Mouse (Mus musculus) granulocyte monocyte progenitor cell, adult 5-6 weeks (primary cell): ENCODE results near the gene Bahd1. TPM values are rescaled to one million over a fixed set of nuclear protein-coding genes. Genes with fewer than 3 reads are reported as not detected.

Experiments
- ATAC-seq: replicated peaks from 2 replicates; pipeline ENCODE4 v1.8.0; 2016; ENCODE audit warnings: mild to moderate bottlenecking, moderate TSS enrichment, inconsistent platforms; ENCODE audit not compliant: poor library complexity, severe bottlenecking
- total RNA-seq, 2 experiments: library from RNA; stranded (forward) in 1 of 2; stranded (reverse) in 1 of 2; fragments of 200-712, 200-1000 nt in 1 of 2; fragments of >200 nt in 1 of 2; fragmentation: Nextera tagmentation in 1 of 2; gene quantifications; 2 replicates each; pipeline ENCODE4 v1.2.3; 2014 to 2017

The Bahd1 gene
- total RNA-seq, 2 experiments from 2014 or later = 4.6 to 10.1 TPM

- peak; percentile 92 for ATAC-seq
Measured at GRCm38 (mm10) chr2:118926361-118926997, 26.3 kb downstream of the Bahd1 start, which contains the start of gene Chst14. TSS of gene Chst14 (plus strand) at chr2:118926496.

GRCm38 (mm10) chr2:118926998-118927739 is 27.0 kb downstream of the Bahd1 start:
- peak; percentile 47 for ATAC-seq

GRCm38 (mm10) chr2:118941341-118941740 is 41.2 kb downstream of the Bahd1 start:
- ATAC-seq = no peak

- no peak for ATAC-seq
Measured at GRCm38 (mm10) chr2:118943232-118943631, 43.1 kb downstream of the Bahd1 start.

GRCm38 (mm10) chr2:118948818-118949217 is 48.6 kb downstream of the Bahd1 start:
- ATAC-seq = no peak

GRCm38 (mm10) chr2:118949699-118950098 is 49.5 kb downstream of the Bahd1 start:
- 0 out of 2 replicates have a peak, but pooled peaks have one; percentile 12 for ATAC-seq

- ATAC-seq = no peak
Measured at GRCm38 (mm10) chr2:118956497-118956896, 56.3 kb downstream of the Bahd1 start.

GRCm38 (mm10) chr2:118959644-118960043 is 59.5 kb downstream of the Bahd1 start:
- ATAC-seq = peak; percentile 49

- ATAC-seq = peak; percentile 78
Measured at GRCm38 (mm10) chr2:118960413-118960812, 60.2 kb downstream of the Bahd1 start.

- peak; percentile 85 for ATAC-seq
Measured at GRCm38 (mm10) chr2:118961546-118961945, 61.4 kb downstream of the Bahd1 start.

GRCm38 (mm10) chr2:118963007-118963675 is 63.0 kb downstream of the Bahd1 start:
- ATAC-seq = no peak

GRCm38 (mm10) chr2:118963676-118964012 is 63.5 kb downstream of the Bahd1 start:
- no peak for ATAC-seq

- no peak for ATAC-seq
Measured at GRCm38 (mm10) chr2:118969585-118970147, 69.5 kb downstream of the Bahd1 start.

- ATAC-seq = no peak
Measured at GRCm38 (mm10) chr2:118972048-118972447, 71.9 kb downstream of the Bahd1 start.

- peak; percentile 83 for ATAC-seq
Measured at GRCm38 (mm10) chr2:118972687-118973376, 72.7 kb downstream of the Bahd1 start.

Other genes with a start within 250 kb of the Bahd1 start
- gene Pak6, start 237.1 kb upstream of the Bahd1 start, total RNA-seq (2014; fragmentation: Nextera tagmentation) = 0.32 TPM in 1 of 2 replicates, not detected in the other
- gene Pak6, start 237.1 kb upstream of the Bahd1 start, total RNA-seq (2017) = 0.05 TPM in 1 of 2 replicates, not detected in the other
- gene Ankrd63, start 196.4 kb upstream of the Bahd1 start, total RNA-seq (2014; fragmentation: Nextera tagmentation) = 0.77 and 1.0 TPM in 2 replicates
- 0.62 and 0.69 TPM in 2 replicates for gene Ankrd63, start 196.4 kb upstream of the Bahd1 start, total RNA-seq (2017)
- gene Plcb2, start 171.9 kb upstream of the Bahd1 start, total RNA-seq (2014; fragmentation: Nextera tagmentation) = 99.1 and 108 TPM in 2 replicates
- gene Plcb2, start 171.9 kb upstream of the Bahd1 start, total RNA-seq (2017) = 54.3 and 70.7 TPM in 2 replicates
- 27.9 and 30.3 TPM in 2 replicates for gene Inafm2, start 154.6 kb upstream of the Bahd1 start, total RNA-seq (2014; fragmentation: Nextera tagmentation)
- 15.0 and 24.8 TPM in 2 replicates for gene Inafm2, start 154.6 kb upstream of the Bahd1 start, total RNA-seq (2017)
- gene Ccdc9b, start 137.7 kb upstream of the Bahd1 start, total RNA-seq (2014; fragmentation: Nextera tagmentation) = 0.92 and 2.3 TPM in 2 replicates
- 0.26 and 0.82 TPM in 2 replicates for gene Ccdc9b, start 137.7 kb upstream of the Bahd1 start, total RNA-seq (2017)
- not detected in 2 replicates for gene Phgr1, start 127.6 kb upstream of the Bahd1 start, total RNA-seq (2014; fragmentation: Nextera tagmentation)
- not detected in 2 replicates for gene Phgr1, start 127.6 kb upstream of the Bahd1 start, total RNA-seq (2017)
- not detected in 2 replicates for gene Disp2, start 120.7 kb upstream of the Bahd1 start, total RNA-seq (2014; fragmentation: Nextera tagmentation)
- gene Disp2, start 120.7 kb upstream of the Bahd1 start, total RNA-seq (2017) = not detected in 2 replicates
- gene Knstrn, start 86.4 kb upstream of the Bahd1 start, total RNA-seq (2014; fragmentation: Nextera tagmentation) = 57.9 and 61.3 TPM in 2 replicates
- 190 and 228 TPM in 2 replicates for gene Knstrn, start 86.4 kb upstream of the Bahd1 start, total RNA-seq (2017)
- gene Ivd, start 38.4 kb upstream of the Bahd1 start, total RNA-seq (2014; fragmentation: Nextera tagmentation) = 59.9 and 60.9 TPM in 2 replicates
- 34.6 and 45.3 TPM in 2 replicates for gene Ivd, start 38.4 kb upstream of the Bahd1 start, total RNA-seq (2017)
- gene Chst14, start 26.1 kb downstream of the Bahd1 start, total RNA-seq (2014; fragmentation: Nextera tagmentation) = 8.4 and 11.4 TPM in 2 replicates
- gene Chst14, start 26.1 kb downstream of the Bahd1 start, total RNA-seq (2017) = 1.4 and 1.5 TPM in 2 replicates
- 11.5 and 18.3 TPM in 2 replicates for gene Ccdc32, start 129.0 kb downstream of the Bahd1 start, total RNA-seq (2014; fragmentation: Nextera tagmentation)
- 14.4 and 15.7 TPM in 2 replicates for gene Ccdc32, start 129.0 kb downstream of the Bahd1 start, total RNA-seq (2017)
- gene Rpusd2, start 134.4 kb downstream of the Bahd1 start, total RNA-seq (2014; fragmentation: Nextera tagmentation) = 15.8 and 16.0 TPM in 2 replicates
- 15.0 and 15.8 TPM in 2 replicates for gene Rpusd2, start 134.4 kb downstream of the Bahd1 start, total RNA-seq (2017)
- 42.2 and 46.8 TPM in 2 replicates for gene Knl1, start 146.7 kb downstream of the Bahd1 start, total RNA-seq (2014; fragmentation: Nextera tagmentation)
- 71.1 and 76.1 TPM in 2 replicates for gene Knl1, start 146.7 kb downstream of the Bahd1 start, total RNA-seq (2017)
- 50.7 and 71.9 TPM in 2 replicates for gene Rad51, start 212.4 kb downstream of the Bahd1 start, total RNA-seq (2014; fragmentation: Nextera tagmentation)
- gene Rad51, start 212.4 kb downstream of the Bahd1 start, total RNA-seq (2017) = 32.2 and 36.3 TPM in 2 replicates